Mouse (Mus musculus): Measurements from ENCODE around the gene Lamtor1.

- TF ChIP-seq CTCF (IDR thresholded peaks at IDR 0.05), result no peak
- no peak for TF ChIP-seq EP300 (IDR thresholded peaks at IDR 0.05)
Measured at GRCm38 (mm10) chr7:101951648-101952047, 45.9 kb downstream of the Lamtor1 start.
